Mouse (Mus musculus): ENCODE data around the gene Tmem129. TPM values are rescaled to one million over a fixed set of nuclear protein-coding genes. Genes with fewer than 3 reads are reported as not detected.

Tmem129 gene
- total RNA-seq, 1 experiment = 15.0 TPM

DNA sequence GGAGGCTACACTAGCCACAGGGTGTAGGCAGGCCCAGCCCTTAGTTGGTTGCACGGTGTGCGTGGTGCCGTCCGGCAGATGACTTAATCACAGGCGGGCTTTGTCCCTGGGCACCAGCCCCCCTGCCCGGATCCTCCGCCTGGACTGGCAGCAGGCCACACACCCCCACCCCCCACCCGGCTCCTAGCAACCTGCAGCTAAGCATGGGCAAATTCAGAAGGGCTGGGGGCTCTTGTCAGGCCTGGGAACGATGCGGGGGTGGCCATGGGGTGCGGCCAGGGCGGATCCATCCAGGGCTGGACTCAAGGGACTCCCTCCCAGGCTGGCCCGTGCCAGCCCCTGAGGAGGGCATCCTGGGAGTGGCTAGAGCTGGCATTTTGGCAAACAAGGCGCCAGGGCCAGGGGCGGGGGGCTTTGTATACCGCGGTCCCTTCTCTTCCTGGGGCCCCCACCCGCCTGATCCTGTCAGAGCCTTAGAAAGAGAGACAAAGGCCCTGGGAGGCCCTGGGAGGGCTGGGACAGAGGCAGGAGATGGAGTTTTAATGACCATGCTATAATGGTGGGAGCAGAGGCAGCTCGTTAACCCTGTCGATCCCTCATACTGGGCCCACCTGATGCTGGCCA lies 31.1 kb upstream of the Tmem129 start:
- Histone ChIP-seq H3K9ac (ENCODE audit: insufficient read depth, low read depth, low read length, poor library complexity, severe bottlenecking) (no peak overlapping the region), H3K9me3 (ENCODE audit: control insufficient read depth, insufficient read depth, low read depth, low read length) (no peaks in the 10 kb centered on the region), H3K36me3 (ENCODE audit: control insufficient read depth, insufficient read depth, low read length, poor library complexity, severe bottlenecking) (no peaks in the 10 kb centered on the region), H3K4me3 (ENCODE audit: insufficient read depth in 1 of 2, low read depth in 1 of 2, low read length in 2 of 2, poor library complexity in 1 of 2, severe bottlenecking in 1 of 2) (peak overlapping the region in 1 of 2 experiments; percentile 12; a peak in 1 of 4 replicates), H3K27ac (ENCODE audit: insufficient read depth, low read depth, low read length, poor library complexity, severe bottlenecking) (no peak overlapping the region), H3K4me1 (ENCODE audit: control insufficient read depth in 2 of 2, insufficient read depth in 2 of 2, low read length in 2 of 2, poor library complexity in 1 of 2) (peaks cover 3% of the 10 kb centered on the region in 2 experiments; a peak in 2 of 4 replicates)
- no peak for TF ChIP-seq ZC3H11A (IDR thresholded peaks at IDR 0.05; ENCODE audit: borderline replicate concordance, low read depth, low read length)
- no peak for TF ChIP-seq ZNF384 (IDR thresholded peaks at IDR 0.05; ENCODE audit: low read depth, low read length)
- DNase-seq (ENCODE audit: low read depth, low spot score) = no peak
- in situ Hi-C loops (cut with MboI; ENCODE audit: low sequenced_read_pairs in 2 of 2, unreplicated experiment in 2 of 2) = no loop called here

DNA sequence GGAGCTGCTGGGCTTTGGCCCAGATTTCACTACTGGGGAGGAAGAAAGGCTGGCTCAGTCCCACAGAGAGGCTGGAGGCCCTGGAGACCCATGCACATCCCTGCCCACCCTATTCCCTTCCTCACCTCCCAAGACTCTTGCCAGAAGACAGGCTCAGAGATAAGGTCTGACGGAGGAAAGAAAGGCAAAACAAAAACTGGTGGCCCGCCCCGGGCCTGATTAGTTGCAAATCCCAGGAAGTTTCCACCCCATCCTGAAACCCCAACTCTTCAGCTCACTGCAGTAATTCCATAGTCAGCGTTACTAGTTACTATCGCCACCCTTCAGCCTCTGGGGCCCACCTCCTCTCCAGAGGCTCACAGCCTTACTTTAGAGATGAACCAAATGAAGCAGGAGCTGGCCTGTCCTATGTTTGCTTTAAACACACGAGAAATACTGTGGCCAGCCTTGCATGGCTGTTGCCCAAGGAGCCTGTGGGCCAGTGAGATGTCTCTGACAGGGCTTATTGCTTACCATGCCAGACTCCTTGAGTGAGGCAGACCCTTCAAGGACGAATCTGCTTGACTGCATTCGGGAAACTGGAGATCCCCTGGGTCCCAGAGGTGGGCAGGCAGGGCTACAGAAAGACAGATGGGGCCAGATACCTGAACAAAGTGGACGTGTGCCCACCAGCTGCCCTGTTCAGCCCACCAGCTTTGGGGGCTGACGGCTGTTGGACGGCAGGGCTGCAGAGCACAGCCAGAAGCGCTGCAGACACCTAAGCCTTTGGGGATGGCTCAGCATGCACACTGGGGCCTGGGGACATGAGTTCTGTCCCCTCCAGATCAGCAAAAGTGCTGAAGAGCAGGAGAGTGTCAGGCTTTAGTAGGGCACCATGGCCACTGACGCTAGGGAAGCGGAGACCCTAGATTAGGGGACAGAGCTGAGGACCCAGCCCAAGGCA lies 30.3 kb upstream of the Tmem129 start:
- Histone ChIP-seq H3K4me1 (ENCODE audit: control insufficient read depth in 2 of 2, insufficient read depth in 2 of 2, low read length in 2 of 2, poor library complexity in 1 of 2) (peaks cover 0 to 3% of the 10 kb centered on the region in 2 experiments; a peak in 2 of 4 replicates), H3K4me3 (ENCODE audit: insufficient read depth in 1 of 2, low read depth in 1 of 2, low read length in 2 of 2, poor library complexity in 1 of 2, severe bottlenecking in 1 of 2) (no peak overlapping the region), H3K36me3 (ENCODE audit: control insufficient read depth, insufficient read depth, low read length, poor library complexity, severe bottlenecking) (no peaks in the 10 kb centered on the region), H3K9me3 (ENCODE audit: control insufficient read depth, insufficient read depth, low read depth, low read length) (no peaks in the 10 kb centered on the region), H3K9ac (ENCODE audit: insufficient read depth, low read depth, low read length, poor library complexity, severe bottlenecking) (no peak overlapping the region), H3K27ac (ENCODE audit: insufficient read depth, low read depth, low read length, poor library complexity, severe bottlenecking) (no peak overlapping the region)
- no peak for DNase-seq (ENCODE audit: low read depth, low spot score)
- in situ Hi-C loops (cut with MboI; ENCODE audit: low sequenced_read_pairs in 2 of 2, unreplicated experiment in 2 of 2) = no loop called here
- no peak for TF ChIP-seq CHD2 (IDR thresholded peaks at IDR 0.05; ENCODE audit: low read depth, low read length)
- TF ChIP-seq MAFK (IDR thresholded peaks at IDR 0.05; ENCODE audit: insufficient read depth, low read depth, low read length) = no peak
- no peak for TF ChIP-seq ZNF384 (IDR thresholded peaks at IDR 0.05; ENCODE audit: low read depth, low read length)
- no peak for TF ChIP-seq ZC3H11A (IDR thresholded peaks at IDR 0.05; ENCODE audit: borderline replicate concordance, low read depth, low read length)
- no peak for TF ChIP-seq HCFC1 (IDR thresholded peaks at IDR 0.05; ENCODE audit: borderline replicate concordance, insufficient read depth, low read length)

DNA sequence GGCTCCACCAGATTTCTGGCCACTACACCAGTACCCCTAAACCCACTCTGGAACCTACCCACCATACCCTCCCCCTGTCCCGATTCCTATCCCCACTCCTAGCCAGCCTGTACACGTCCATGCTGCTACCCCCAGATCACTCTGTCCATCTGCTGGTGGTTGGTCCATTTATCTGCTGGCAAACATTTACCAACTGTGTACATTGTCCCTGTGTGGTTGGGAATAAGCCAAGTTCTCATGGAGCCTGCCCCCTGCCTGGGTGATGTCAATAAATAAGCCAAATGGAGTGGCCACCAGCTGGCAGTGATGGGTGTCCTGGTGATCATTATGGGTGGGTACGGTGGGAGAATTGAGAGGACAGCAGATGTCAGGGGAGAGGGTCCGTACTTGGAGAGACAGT lies 28.9 kb upstream of the Tmem129 start:
- Histone ChIP-seq H3K4me1 (ENCODE audit: control insufficient read depth in 2 of 2, insufficient read depth in 2 of 2, low read length in 2 of 2, poor library complexity in 1 of 2) (peaks cover 0 to under 1% of the 10 kb centered on the region in 2 experiments; a peak in 2 of 4 replicates), H3K27ac (ENCODE audit: insufficient read depth, low read depth, low read length, poor library complexity, severe bottlenecking) (no peak overlapping the region), H3K36me3 (ENCODE audit: control insufficient read depth, insufficient read depth, low read length, poor library complexity, severe bottlenecking) (no peaks in the 10 kb centered on the region), H3K9ac (ENCODE audit: insufficient read depth, low read depth, low read length, poor library complexity, severe bottlenecking) (no peak overlapping the region), H3K4me3 (ENCODE audit: insufficient read depth in 1 of 2, low read depth in 1 of 2, low read length in 2 of 2, poor library complexity in 1 of 2, severe bottlenecking in 1 of 2) (no peak overlapping the region), H3K9me3 (ENCODE audit: control insufficient read depth, insufficient read depth, low read depth, low read length) (no peaks in the 10 kb centered on the region)
- in situ Hi-C loops (cut with MboI; ENCODE audit: low sequenced_read_pairs in 2 of 2, unreplicated experiment in 2 of 2) = no loop called here
- TF ChIP-seq HCFC1 (IDR thresholded peaks at IDR 0.05; ENCODE audit: borderline replicate concordance, insufficient read depth, low read length) = no peak
- TF ChIP-seq ZNF384 (IDR thresholded peaks at IDR 0.05; ENCODE audit: low read depth, low read length) = no peak
- TF ChIP-seq CHD2 (IDR thresholded peaks at IDR 0.05; ENCODE audit: low read depth, low read length) = no peak
- TF ChIP-seq ZC3H11A (IDR thresholded peaks at IDR 0.05; ENCODE audit: borderline replicate concordance, low read depth, low read length) = no peak
- TF ChIP-seq MAFK (IDR thresholded peaks at IDR 0.05; ENCODE audit: insufficient read depth, low read depth, low read length) = no peak
- DNase-seq (ENCODE audit: low read depth, low spot score) = no peak

DNA sequence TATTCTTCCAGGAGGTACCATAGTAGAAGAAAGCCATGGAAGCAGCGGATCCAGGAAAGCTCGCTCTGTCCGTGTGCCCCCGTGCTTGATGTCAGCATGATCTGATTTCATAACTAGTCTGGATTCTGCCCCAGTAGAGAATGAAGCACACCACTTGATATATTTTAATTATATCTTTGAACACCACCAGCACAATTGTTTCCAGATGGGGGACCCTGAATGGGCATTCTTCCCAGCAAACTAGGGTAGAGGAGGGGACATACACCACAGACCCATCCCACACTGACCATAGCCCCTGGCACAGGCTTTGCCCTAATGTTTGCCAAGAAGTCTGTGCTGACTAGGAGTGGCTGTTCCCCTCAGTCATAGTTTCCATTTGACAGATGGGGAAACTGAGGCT lies 26.7 kb upstream of the Tmem129 start:
- no peak for DNase-seq (ENCODE audit: low read depth, low spot score)
- H3K27ac ChIP-seq (ENCODE audit: insufficient read depth, low read depth, low read length, poor library complexity, severe bottlenecking) = no peak overlapping the region
- in situ Hi-C loops (cut with MboI; ENCODE audit: low sequenced_read_pairs in 2 of 2, unreplicated experiment in 2 of 2) = no loop called here
- peaks cover 2 to 5% of the 10 kb centered on the region in 2 experiments; a peak in 3 of 4 replicates for H3K4me1 ChIP-seq (ENCODE audit: control insufficient read depth in 2 of 2, insufficient read depth in 2 of 2, low read length in 2 of 2, poor library complexity in 1 of 2)
- TF ChIP-seq ZC3H11A (IDR thresholded peaks at IDR 0.05; ENCODE audit: borderline replicate concordance, low read depth, low read length) = no peak
- TF ChIP-seq HCFC1 (IDR thresholded peaks at IDR 0.05; ENCODE audit: borderline replicate concordance, insufficient read depth, low read length) = no peak
- TF ChIP-seq CHD2 (IDR thresholded peaks at IDR 0.05; ENCODE audit: low read depth, low read length) = no peak
- no peak for TF ChIP-seq MAFK (IDR thresholded peaks at IDR 0.05; ENCODE audit: insufficient read depth, low read depth, low read length)
- H3K9me3 ChIP-seq (ENCODE audit: control insufficient read depth, insufficient read depth, low read depth, low read length) = no peaks in the 10 kb centered on the region
- no peak overlapping the region for H3K9ac ChIP-seq (ENCODE audit: insufficient read depth, low read depth, low read length, poor library complexity, severe bottlenecking)
- H3K36me3 ChIP-seq (ENCODE audit: control insufficient read depth, insufficient read depth, low read length, poor library complexity, severe bottlenecking) = no peaks in the 10 kb centered on the region
- no peak overlapping the region for H3K4me3 ChIP-seq (ENCODE audit: insufficient read depth in 1 of 2, low read depth in 1 of 2, low read length in 2 of 2, poor library complexity in 1 of 2, severe bottlenecking in 1 of 2)
